Mouse (Mus musculus) cerebellum, postnatal 10 days (tissue): ENCODE results near the gene Kif4.
A peak's percentile ranks its signal among the peaks of the same experiment; 100 is the strongest.

Experiments used
- DNase-seq, 2 experiments: peaks; one replicate each; pipeline ENCODE4 v3.0.0; 2021; ENCODE audit warnings: mixed read lengths in 2 of 2

Kif4 gene

GRCm38 (mm10) chrX:100734359-100734758 lies 108.8 kb downstream of the Kif4 start:
- no peak for DNase-seq

- peak; percentile 78 to 81 for DNase-seq
Measured at GRCm38 (mm10) chrX:100738918-100739317, 113.4 kb downstream of the Kif4 start.

- DNase-seq: peak; percentile 28 to 31
Measured at GRCm38 (mm10) chrX:100739443-100739842, 113.9 kb downstream of the Kif4 start.

- no peak for DNase-seq
Measured at GRCm38 (mm10) chrX:100740785-100741184, 115.2 kb downstream of the Kif4 start.

- DNase-seq: peak; percentile 85 to 87
Measured at GRCm38 (mm10) chrX:100741940-100742339, 116.4 kb downstream of the Kif4 start.

- DNase-seq: peak; percentile 36 to 38
Measured at GRCm38 (mm10) chrX:100765855-100766254, 140.3 kb downstream of the Kif4 start.

- peak; percentile 82 for DNase-seq
Measured at GRCm38 (mm10) chrX:100767181-100767884, 141.8 kb downstream of the Kif4 start, which contains the start of gene Dlg3. Gene Dlg3 (plus strand): TSS chrX:100767722.

GRCm38 (mm10) chrX:100767885-100768626 lies 142.5 kb downstream of the Kif4 start:
- DNase-seq: peak in 1 of 2 experiments; percentile 53

- peak; percentile 56 to 67 for DNase-seq
Measured at GRCm38 (mm10) chrX:100769281-100769680, 143.7 kb downstream of the Kif4 start.

GRCm38 (mm10) chrX:100774341-100774811 lies 148.8 kb downstream of the Kif4 start:
- peak; percentile 69 to 74 for DNase-seq

GRCm38 (mm10) chrX:100775405-100775804 lies 149.9 kb downstream of the Kif4 start:
- DNase-seq: no peak

GRCm38 (mm10) chrX:100776494-100776893 lies 151.0 kb downstream of the Kif4 start:
- DNase-seq: peak; percentile 73 to 75
